Mouse (Mus musculus): ENCODE results near the gene Optn. TPM values are rescaled to one million over a fixed set of nuclear protein-coding genes. Genes with fewer than 3 reads are reported as not detected.

Gene Optn
- polyA plus RNA-seq, 1 experiment = 13.3 TPM

- H3K9me3 ChIP-seq (replicated peaks; ENCODE audit: control insufficient read depth, insufficient read depth, low read length, poor library complexity, severe bottlenecking) = no peaks in the 10 kb centered on the region
- no peak overlapping the region for H3K27ac ChIP-seq (ENCODE audit: insufficient read depth, low read length)
- no peaks in the 10 kb centered on the region for H3K36me3 ChIP-seq (ENCODE audit: control insufficient read depth, insufficient read depth, low read length, poor library complexity, severe bottlenecking)
- H3K4me1 ChIP-seq (ENCODE audit: control insufficient read depth, insufficient read depth, low read length) = peaks cover 5% of the 10 kb centered on the region
- no peak overlapping the region for H3K9ac ChIP-seq (ENCODE audit: low read depth, poor library complexity, severe bottlenecking)
- H3K27me3 ChIP-seq (ENCODE audit: control insufficient read depth, insufficient read depth, low read length, poor library complexity, severe bottlenecking) = no peaks in the 10 kb centered on the region
- H3K4me3 ChIP-seq (ENCODE audit: low read depth, low read length) = no peak overlapping the region
- no peak for TF ChIP-seq POLR2A (IDR thresholded peaks at IDR 0.05; ENCODE audit: insufficient read depth, low read length)
- TF ChIP-seq EP300 (IDR thresholded peaks at IDR 0.05; ENCODE audit: insufficient read depth, low read depth, low read length) = no peak
- no peak for TF ChIP-seq CTCF (IDR thresholded peaks at IDR 0.05; ENCODE audit: low read depth, low read length)
Observed at GRCm38 (mm10) chr2:4983987-4984386, 79.9 kb downstream of the Optn start.

GRCm38 (mm10) chr2:4978091-4978490 is 85.8 kb downstream of the Optn start:
- Histone ChIP-seq H3K9me3 (replicated peaks; ENCODE audit: control insufficient read depth, insufficient read depth, low read length, poor library complexity, severe bottlenecking) (no peaks in the 10 kb centered on the region; the same call in 1 of the 2 replicates), H3K36me3 (ENCODE audit: control insufficient read depth, insufficient read depth, low read length, poor library complexity, severe bottlenecking) (no peaks in the 10 kb centered on the region), H3K4me1 (ENCODE audit: control insufficient read depth, insufficient read depth, low read length) (no peaks in the 10 kb centered on the region), H3K4me3 (ENCODE audit: low read depth, low read length) (no peak overlapping the region), H3K27me3 (ENCODE audit: control insufficient read depth, insufficient read depth, low read length, poor library complexity, severe bottlenecking) (no peaks in the 10 kb centered on the region), H3K9ac (ENCODE audit: low read depth, poor library complexity, severe bottlenecking) (no peak overlapping the region), H3K27ac (ENCODE audit: insufficient read depth, low read length) (no peak overlapping the region)
- TF ChIP-seq EP300 (IDR thresholded peaks at IDR 0.05; ENCODE audit: insufficient read depth, low read depth, low read length) = no peak
- no peak for TF ChIP-seq CTCF (IDR thresholded peaks at IDR 0.05; ENCODE audit: low read depth, low read length)
- no peak for TF ChIP-seq POLR2A (IDR thresholded peaks at IDR 0.05; ENCODE audit: insufficient read depth, low read length)

DNA sequence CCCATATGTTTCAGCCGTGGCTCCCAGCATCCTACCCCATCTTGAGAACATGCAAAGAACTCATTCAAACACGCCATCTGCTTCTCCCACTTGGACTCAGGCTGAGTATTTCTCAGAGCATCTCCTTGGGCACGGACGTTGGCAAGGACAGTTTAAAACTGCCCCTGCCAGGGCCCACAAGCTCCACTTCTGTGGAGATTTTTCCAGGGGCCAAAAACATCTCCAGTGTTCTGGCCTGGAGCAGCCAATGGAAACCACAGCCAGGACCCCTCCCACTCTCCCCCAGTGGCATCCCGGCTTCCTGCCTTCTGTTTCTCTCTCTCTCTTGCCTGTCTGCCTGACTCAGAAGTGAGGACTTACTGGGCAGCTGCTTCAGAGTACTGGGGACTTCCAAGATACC is 88.0 kb downstream of the Optn start, which contains the start of gene Ucma:
Gene Ucma (plus strand): TSS at position 316 of the 400 bp plus-strand sequence.
- Histone ChIP-seq H3K9me3 (replicated peaks; ENCODE audit: control insufficient read depth, insufficient read depth, low read length, poor library complexity, severe bottlenecking) (no peaks in the 10 kb centered on the region; the same call in 1 of the 2 replicates), H3K9ac (ENCODE audit: low read depth, poor library complexity, severe bottlenecking) (no peak within 1 kb of the TSS), H3K4me3 (ENCODE audit: low read depth, low read length) (no peak within 1 kb of the TSS), H3K27me3 (ENCODE audit: control insufficient read depth, insufficient read depth, low read length, poor library complexity, severe bottlenecking) (no peaks in the 10 kb centered on the region), H3K27ac (ENCODE audit: insufficient read depth, low read length) (no peak within 1 kb of the TSS), H3K4me1 (ENCODE audit: control insufficient read depth, insufficient read depth, low read length) (no peaks in the 10 kb centered on the region), H3K36me3 (ENCODE audit: control insufficient read depth, insufficient read depth, low read length, poor library complexity, severe bottlenecking) (no peaks in the 10 kb centered on the region)
- TF ChIP-seq POLR2A (IDR thresholded peaks at IDR 0.05; ENCODE audit: insufficient read depth, low read length) = no peak
- TF ChIP-seq EP300 (IDR thresholded peaks at IDR 0.05; ENCODE audit: insufficient read depth, low read depth, low read length) = no peak
- TF ChIP-seq CTCF (IDR thresholded peaks at IDR 0.05; ENCODE audit: low read depth, low read length) = no peak

Other genes with a start within 250 kb of the Optn start
- gene Sephs1, start 182.5 kb downstream of the Optn start, polyA plus RNA-seq (2011; ENCODE audit: insufficient read depth, insufficient read length, low read depth, missing spikeins) = 59.5 and 61.4 TPM in 2 replicates
- gene Phyh, start 145.0 kb downstream of the Optn start, polyA plus RNA-seq (2011; ENCODE audit: insufficient read depth, insufficient read length, low read depth, missing spikeins) = 45.4 and 54.2 TPM in 2 replicates
- 1.2 TPM in 1 of 2 replicates, not detected in the other for gene Ucma, start 87.9 kb downstream of the Optn start, polyA plus RNA-seq (2011; ENCODE audit: insufficient read depth, insufficient read length, low read depth, missing spikeins)
- gene Mcm10, start 51.3 kb downstream of the Optn start, polyA plus RNA-seq (2011; ENCODE audit: insufficient read depth, insufficient read length, low read depth, missing spikeins) = 91.6 and 92.8 TPM in 2 replicates
- gene Ccdc3, start 73.7 kb upstream of the Optn start, polyA plus RNA-seq (2011; ENCODE audit: insufficient read depth, insufficient read length, low read depth, missing spikeins) = 0.24 and 0.82 TPM in 2 replicates

Data from ES-Bruce4 (cell line).